Mouse (Mus musculus): Measurements from ENCODE around the gene Cd300lf. TPM values are rescaled to one million over a fixed set of nuclear protein-coding genes. Genes with fewer than 3 reads are reported as not detected.
A peak's percentile ranks its signal among the peaks of the same experiment; 100 is the strongest.

The Cd300lf gene
- total RNA-seq, 2 experiments from 2014 or later: 0.58 TPM; not detected in 1

DNA sequence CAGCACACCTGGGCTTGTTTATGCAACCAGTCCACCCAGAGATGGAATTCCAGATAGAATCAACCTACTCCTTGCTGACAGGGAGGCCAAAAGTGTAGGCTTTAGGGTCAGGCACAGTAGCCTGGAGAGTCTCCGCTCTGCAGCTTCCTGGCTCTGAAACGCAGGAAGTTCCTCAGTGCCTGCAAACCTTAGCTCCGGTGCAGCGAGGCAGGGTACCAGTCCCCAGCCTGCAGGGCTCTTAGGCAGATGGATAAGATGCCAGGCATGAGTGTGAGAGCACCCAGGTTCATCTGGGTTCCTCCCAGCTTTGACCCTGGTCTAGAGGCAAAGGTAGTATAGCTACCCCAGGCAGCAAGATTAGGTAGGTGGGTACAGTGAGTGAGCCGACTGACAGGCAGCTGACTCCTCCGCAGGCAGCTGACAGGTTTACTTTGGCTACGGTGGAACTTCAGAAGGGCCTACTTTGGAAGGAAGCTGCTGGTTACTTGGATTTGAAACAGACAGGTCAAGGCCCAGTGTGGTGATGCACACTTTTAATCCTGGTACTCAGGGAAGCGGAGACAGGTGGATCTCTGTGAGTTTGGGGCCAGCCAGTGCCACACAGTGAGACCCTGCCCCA lies 33.9 kb upstream of the Cd300lf start:
- no peak for TF ChIP-seq CTCF (IDR thresholded peaks at IDR 0.05)
- no peak overlapping the region for H3K4me3 ChIP-seq
- no peak overlapping the region for H3K27ac ChIP-seq

DNA sequence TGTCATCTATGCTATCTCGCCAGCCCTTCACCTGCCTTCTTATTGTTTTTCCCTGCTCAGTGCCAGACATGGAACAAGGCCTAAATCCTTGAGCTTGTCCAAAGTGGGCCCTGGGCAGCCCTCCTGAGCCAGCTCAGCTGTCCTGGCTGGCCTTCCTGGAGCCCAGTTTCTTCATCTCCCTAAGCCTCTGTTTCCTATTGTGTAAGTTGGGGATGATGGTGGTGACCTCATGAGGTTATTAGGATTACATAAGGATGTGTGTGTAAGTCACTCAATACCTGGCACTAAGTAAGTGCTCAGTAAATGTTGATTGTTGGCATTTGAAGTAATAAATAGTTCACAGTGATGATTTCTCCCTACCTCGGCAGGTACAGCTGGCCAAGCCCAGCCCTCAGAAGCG lies 33.0 kb upstream of the Cd300lf start:
- TF ChIP-seq CTCF (IDR thresholded peaks at IDR 0.05): no peak
- no peak for DNase-seq (ENCODE audit: extremely low spot score in 1 of 2, low spot score in 2 of 2)
- intact Hi-C loops (cut with DNase I): no loop called here
- H3K4me3 ChIP-seq: no peak overlapping the region
- no peak overlapping the region for H3K27ac ChIP-seq

More for the DNA sequence above, 33.9 kb upstream of the Cd300lf start:
- intact Hi-C loops (cut with DNase I): no loop called here
- DNase-seq (ENCODE audit: extremely low spot score in 1 of 2, low spot score in 2 of 2): no peak

DNA sequence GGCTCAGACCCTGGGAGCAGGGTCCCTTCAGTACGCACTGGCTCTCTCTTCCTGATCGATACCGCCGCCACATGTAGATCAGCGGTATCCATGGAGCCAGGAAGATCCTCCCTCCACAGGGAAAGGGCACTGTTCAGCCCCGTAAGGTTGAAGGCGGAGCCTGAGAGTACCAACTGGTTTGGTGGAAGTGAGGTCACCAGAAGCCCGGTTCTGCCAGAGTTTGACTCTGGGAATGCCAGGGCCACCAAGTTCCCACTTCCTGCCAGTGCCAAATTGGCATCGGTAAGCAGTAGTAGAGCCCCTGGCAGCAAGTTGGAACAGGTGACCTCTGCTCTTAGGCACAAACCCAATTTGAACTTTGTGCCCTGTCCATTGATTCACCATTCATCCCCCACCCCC lies 31.2 kb upstream of the Cd300lf start:
- no peak for TF ChIP-seq CTCF (IDR thresholded peaks at IDR 0.05)
- DNase-seq (ENCODE audit: extremely low spot score in 1 of 2, low spot score in 2 of 2): peak in 1 of 2 experiments; percentile 31
- H3K4me3 ChIP-seq: peak overlapping the region; percentile 59
- intact Hi-C loops (cut with DNase I): no loop called here
- no peak overlapping the region for H3K27ac ChIP-seq

DNA sequence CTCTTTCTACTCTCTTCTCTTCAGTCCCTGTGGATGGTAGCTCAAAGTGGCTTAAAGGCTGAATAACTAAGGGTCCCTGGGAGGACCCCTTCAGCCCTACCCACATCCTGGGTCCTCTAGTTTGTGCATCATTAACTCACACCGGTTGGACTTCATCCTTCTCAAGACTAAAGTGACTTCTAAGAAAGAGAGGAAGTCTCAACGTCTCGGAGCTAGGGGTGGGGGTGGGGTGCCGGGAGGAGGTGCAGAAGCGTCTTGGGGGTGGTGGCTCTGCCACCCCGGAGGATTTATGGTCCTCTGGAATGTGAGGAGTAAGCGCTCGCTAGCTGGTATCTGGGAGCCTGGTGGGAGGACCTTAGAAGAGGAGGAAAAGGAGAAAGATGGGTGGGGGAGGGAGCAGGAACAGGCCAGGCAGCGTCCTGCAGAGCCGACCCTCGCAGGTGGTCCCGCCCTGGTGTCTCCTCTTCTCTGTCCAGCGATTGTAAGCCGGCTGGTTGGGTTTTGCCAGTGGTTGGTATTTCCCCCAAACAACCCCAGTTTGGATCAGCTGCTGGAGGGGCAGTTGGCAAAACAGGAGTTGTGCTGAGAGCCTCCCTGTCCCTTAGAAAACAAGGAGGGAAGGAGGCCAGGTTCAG lies 30.7 kb upstream of the Cd300lf start:
- intact Hi-C loops (cut with DNase I): no loop called here
- DNase-seq (ENCODE audit: extremely low spot score in 1 of 2, low spot score in 2 of 2): no peak
- H3K4me3 ChIP-seq: peak overlapping the region; percentile 59
- TF ChIP-seq CTCF (IDR thresholded peaks at IDR 0.05): no peak
- no peak overlapping the region for H3K27ac ChIP-seq

DNA sequence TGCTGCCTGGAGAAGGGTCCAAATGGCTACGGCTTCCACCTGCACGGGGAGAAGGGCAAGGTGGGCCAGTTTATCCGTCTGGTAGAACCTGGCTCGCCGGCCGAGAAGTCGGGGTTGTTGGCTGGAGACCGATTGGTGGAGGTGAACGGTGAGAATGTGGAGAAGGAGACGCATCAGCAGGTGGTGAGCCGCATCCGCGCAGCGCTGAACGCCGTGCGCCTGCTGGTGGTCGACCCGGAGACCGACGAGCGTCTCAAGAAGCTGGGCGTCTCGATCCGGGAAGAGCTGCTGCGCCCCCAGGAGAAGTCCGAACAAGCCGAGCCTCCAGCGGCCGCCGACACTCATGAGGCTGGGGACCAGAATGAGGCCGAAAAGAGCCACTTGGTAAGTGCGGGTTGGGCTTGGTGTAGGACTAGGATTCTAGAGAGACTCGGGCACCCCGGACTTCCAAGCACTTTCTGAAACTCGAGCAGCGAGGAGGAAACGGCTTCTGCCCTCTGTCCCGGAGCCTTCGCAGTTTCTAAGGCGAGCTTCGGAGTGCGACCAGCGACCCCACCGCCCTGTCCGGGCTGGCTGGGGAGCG lies 29.9 kb upstream of the Cd300lf start:
- Histone ChIP-seq H3K27ac (peak overlapping the region; percentile 62; the same call in 1 of the 2 replicates), H3K4me3 (peak overlapping the region; percentile 59)
- TF ChIP-seq CTCF (IDR thresholded peaks at IDR 0.05): no peak; the same call in none of the 2 replicates
- DNase-seq (ENCODE audit: extremely low spot score in 1 of 2, low spot score in 2 of 2): no peak
- intact Hi-C loops (cut with DNase I): loop anchor here (1.0 kb wide), 1 partner anchor 69 kb away; no protein-coding TSS in a partner anchor

DNA sequence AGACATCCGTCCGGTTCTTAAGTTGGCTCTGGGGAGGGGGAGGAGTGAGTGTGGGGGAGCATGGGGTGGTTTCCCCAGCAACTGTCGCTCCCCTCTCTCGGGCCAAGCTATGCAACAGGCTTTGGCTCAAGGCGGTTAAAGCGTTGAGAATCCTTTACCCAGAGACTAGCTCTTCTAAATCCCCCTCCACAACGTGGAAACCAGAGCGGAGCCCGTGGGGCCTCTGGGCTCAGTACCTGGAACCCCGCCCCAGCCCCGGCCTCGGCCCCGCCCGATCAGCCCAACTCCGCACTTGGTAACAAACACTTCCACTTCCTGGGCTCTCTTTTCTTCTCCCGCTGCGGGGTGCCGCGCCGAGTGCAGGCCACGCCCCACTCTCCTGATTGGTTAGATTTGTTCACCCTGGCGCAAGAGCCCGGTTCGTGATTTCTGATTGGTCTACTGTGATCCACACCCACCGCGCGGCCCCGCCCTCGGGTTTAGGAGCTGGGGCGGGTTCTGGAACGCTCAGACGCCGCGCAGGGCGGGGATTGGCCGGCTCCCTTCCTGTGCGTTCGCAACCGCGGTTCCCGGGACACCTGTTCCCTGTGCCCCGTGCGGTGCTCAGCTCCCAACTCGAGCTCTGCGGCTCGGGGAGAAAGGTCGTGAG lies 29.2 kb upstream of the Cd300lf start, which contains the start of gene Slc9a3r1:
TSS of gene Slc9a3r1 (plus strand) at position 510 of the 649 bp plus-strand sequence.
- DNase-seq (ENCODE audit: extremely low spot score in 1 of 2, low spot score in 2 of 2): peak; percentile 86 to 91
- no peak for TF ChIP-seq CTCF (IDR thresholded peaks at IDR 0.05)
- intact Hi-C loops (cut with DNase I): loop anchor here (1.0 kb wide), 1 partner anchor 69 kb away; no protein-coding TSS in a partner anchor
- Histone ChIP-seq H3K27ac (peak within 1 kb of the TSS; percentile 65), H3K4me3 (peak within 1 kb of the TSS; percentile 59)

DNA sequence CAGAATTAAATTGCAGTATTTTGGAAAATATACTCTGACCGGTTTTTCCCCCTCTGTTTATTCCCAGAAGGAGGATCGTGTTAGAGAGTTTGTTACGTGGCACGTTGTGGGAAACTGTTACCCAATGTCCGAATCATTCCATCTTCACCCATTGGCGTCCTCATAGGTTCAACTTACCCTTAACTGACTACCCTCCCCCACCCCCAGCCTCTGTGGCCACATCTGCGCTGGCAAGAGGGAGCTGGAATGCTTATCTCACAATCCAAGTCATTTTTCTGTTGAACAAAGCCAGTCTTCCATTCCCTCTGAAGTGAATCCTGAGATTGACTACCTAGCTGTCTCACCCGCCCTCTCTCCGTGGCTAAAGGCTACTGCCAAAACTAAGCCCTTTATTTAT lies 28.4 kb upstream of the Cd300lf start:
- DNase-seq (ENCODE audit: extremely low spot score in 1 of 2, low spot score in 2 of 2): no peak
- intact Hi-C loops (cut with DNase I): no loop called here
- TF ChIP-seq CTCF (IDR thresholded peaks at IDR 0.05): no peak
- no peak overlapping the region for H3K4me3 ChIP-seq
- H3K27ac ChIP-seq: peak overlapping the region; percentile 65; the same call in 1 of the 2 replicates

DNA sequence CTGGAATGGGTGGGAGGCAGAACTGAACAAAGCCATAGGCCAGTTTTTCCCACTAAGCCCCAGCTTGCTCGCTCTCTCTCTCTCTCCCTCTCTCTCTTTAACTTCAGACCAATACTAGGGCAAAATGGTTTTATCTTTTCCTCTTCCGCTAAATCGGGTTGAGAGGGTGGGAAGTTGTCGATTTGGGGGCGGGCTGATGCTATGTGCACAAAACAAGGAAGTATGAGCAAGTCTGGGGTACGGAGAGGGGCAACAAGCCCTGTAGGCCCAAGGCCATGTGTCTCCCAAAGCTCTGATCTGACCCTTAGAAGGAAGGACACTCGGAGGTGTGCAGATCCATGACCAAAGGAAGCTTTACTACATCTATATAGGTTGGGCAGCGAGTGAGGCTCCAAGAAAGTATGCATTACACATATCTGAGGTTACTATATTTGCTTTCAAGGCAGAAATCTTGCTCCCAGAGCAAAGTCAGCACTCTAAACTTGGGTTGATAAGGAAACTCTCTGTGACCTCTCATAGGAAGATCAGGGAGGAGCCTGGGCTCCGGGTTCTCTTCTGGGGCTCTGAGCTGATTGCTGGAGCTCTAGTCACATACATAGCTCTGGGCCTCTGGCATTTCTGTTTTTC lies 27.9 kb upstream of the Cd300lf start:
- intact Hi-C loops (cut with DNase I): loop anchor here (1.0 to 2.0 kb wide), 2 partner anchors 21 to 109 kb away; no protein-coding TSS in a partner anchor
- no peak for TF ChIP-seq CTCF (IDR thresholded peaks at IDR 0.05)
- DNase-seq (ENCODE audit: extremely low spot score in 1 of 2, low spot score in 2 of 2): no peak
- no peak overlapping the region for H3K4me3 ChIP-seq
- no peak overlapping the region for H3K27ac ChIP-seq

DNA sequence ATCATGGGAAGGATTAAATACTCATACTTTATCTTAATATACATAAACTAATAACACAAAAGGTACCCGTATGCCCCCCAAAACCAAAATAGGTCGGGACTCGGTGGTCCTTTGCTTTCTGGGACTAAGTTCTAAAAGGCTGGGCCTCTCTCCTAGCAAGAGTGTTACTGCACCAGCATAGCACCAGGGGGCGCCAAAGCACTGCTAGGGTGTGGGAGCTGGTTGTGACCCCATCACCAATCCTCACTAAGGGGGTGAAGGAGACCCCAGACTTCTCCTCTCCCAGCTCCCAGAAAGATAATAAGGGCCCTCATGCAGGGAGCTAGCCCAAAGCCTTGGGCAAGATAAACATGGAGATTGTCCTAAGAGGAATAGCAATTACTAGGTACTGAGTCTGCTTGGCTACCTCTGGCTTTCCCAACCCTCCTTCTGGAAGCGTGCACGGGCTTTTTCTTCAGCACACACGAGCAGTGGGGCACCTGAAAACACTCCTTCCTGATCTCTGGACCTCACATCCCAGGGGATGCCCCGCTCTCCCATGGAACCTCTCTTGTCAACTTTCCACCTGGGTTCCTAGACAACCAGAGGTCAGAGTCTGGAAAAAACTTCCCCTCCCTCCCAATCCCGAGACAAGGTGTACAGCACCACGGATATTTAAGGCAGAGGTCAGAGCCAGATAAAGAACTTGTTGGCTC lies 27.2 kb upstream of the Cd300lf start:
- peak; percentile 52 to 61 for DNase-seq (ENCODE audit: extremely low spot score in 1 of 2, low spot score in 2 of 2)
- TF ChIP-seq CTCF (IDR thresholded peaks at IDR 0.05): peak; percentile 86
- intact Hi-C loops (cut with DNase I): loop anchor here (1.0 to 2.0 kb wide), 2 partner anchors 21 to 110 kb away; no protein-coding TSS in a partner anchor
- Histone ChIP-seq H3K4me3 (no peak overlapping the region), H3K27ac (no peak overlapping the region)

DNA sequence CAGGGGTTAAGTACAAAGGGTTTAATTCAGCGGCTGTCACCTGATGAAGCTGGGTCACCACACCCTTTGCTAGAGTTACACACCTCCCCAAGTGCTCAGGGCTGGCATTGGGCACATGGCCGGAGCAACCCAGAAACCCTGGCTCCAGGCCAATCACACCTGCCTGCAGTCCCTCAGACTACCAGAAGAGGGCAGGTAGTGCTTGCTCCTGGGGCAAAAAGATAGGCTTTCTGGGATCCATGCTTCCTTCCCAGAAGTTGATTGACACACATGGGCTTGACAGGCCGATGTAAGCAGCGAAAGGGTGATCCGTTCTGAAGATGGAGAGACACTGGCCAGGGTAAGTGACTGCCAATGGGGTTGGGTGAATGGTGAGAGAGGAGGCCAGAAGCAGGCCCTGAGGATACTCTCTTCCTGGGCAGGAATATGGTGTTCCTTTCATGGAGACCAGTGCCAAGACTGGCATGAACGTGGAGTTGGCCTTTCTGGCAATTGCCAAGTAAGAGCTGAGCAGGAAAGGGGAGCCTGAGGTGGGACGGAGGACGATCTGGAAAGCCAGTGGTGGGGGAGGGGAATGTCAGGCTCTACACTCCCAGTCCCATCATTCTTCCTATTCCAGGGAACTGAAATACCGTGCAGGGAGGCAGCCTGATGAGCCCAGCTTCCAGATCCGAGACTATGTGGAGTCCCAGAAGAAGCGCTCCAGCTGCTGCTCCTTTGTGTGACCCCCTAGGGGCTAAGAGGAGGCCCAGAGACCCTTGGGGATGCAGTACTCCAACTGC lies 26.4 kb upstream of the Cd300lf start:
- H3K4me3 ChIP-seq: no peak overlapping the region
- peak; percentile 78 for TF ChIP-seq CTCF (IDR thresholded peaks at IDR 0.05)
- intact Hi-C loops (cut with DNase I): loop anchor here (2.0 kb wide), 1 partner anchor 111 kb away; no protein-coding TSS in a partner anchor
- H3K27ac ChIP-seq: no peak overlapping the region
- peak; percentile 53 to 64 for DNase-seq (ENCODE audit: extremely low spot score in 1 of 2, low spot score in 2 of 2)

All from left cerebral cortex, adult 2 months (tissue).